Mouse (Mus musculus): Measurements from ENCODE around the gene Clcn1.

Clcn1 gene

GRCm38 (mm10) chr6:42286448-42286847 is at the start of gene Clcn1:
TSS of gene Clcn1 (plus strand) at chr6:42286685.
- no peak for DNase-seq

DNA sequence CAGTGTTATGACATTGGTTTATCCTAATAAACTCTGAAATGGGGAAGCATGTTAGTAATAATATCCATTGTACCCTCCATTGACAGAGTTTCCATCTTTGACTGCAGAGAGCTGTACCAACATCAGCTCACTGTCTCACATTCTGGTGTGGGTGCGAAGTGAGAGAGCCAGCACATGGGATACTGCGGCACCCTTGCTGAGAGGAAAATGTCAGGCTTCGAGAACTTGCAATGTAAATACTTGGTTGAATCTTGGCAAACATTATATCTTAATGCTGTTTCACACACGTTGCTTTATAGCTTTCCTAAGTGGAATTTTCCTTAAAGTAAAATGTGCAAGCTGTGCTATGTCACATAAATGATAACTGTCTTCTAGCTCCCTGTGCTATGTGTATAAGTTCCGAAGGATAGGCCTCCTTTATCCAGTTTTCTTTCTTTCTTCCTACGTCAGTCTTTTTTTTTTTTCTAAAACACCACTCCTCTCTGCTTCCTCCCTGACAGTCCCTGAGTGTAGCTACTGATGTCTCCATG is 49.1 kb upstream of the Clcn1 start:
- no peak for DNase-seq

DNA sequence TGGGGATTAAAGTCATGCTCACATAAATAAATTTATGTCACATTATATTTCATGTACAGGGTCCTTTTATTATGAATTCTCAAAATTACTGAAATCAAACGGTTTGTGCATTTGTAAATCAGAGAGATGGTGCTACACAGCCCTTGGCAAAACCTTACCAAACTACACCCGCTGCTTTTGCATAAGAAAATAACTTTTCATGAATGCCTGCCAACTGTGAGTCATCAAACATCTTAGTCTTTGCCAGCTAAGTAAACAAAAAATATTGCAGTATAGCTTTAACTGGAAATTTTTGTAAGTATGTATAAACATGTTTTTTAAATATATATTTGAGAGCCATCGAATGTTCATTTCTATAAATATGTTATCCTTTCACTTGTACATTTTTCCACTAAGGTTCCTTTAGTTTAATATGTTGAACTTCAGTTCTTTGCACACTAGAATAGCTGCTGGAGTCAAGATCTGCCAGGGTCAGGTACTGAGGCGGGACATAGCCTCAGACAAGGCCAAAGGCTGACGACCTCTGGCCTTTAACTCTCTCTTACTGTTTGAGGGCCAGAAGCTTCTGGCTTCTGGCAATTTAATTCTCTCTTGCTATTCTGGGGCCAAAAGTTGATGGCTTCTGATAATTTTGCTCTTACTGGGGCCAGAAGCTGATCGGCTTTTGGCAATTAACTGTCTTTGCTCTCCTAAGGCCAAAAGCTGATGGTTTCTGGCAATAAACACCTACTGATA is 45.0 kb upstream of the Clcn1 start:
- DNase-seq: no peak

GRCm38 (mm10) chr6:42245711-42246353 is 40.7 kb upstream of the Clcn1 start, which contains the start of gene Gstk1:
TSS of gene Gstk1 (plus strand) at chr6:42245935.
- peak; percentile 66 for DNase-seq

DNA sequence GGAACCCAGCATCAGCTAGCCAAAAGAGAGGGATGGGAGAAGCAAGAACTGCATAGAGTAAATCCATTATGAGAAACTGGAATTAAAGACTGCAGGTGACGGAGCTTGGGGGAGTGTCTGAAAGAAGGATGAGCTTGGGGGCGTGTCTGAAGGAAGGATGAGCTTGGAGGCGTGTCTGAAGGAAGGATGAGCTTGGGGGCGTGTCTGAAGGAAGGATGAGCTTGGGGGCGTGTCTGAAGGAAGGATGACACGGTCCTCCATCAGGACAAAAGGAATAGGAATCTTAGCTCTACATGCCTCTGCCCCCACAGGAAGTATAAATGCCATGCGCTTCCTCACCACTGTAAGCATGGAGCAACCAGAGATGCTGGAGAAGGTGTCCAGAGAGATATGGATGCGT is 39.3 kb upstream of the Clcn1 start:
- no peak for DNase-seq

DNA sequence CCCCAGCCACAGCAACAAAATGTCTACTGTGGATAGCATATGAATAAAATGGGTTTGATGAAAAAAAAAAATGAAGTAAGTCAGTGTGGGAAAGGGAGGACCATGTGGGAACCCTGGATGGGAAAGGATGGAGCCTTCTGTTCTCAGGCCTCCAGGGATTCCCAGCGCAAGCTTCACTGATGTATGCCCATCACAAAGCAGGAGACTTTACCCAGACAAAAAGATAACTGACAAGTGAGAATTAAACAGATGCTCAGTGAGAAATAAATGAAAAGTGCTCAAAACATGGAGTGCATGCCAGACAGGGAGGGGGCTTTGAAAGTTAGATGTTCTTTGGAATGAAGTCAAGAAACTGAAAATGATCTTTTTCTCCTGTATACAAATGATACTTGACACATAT is 38.5 kb upstream of the Clcn1 start:
- no peak for DNase-seq

DNA sequence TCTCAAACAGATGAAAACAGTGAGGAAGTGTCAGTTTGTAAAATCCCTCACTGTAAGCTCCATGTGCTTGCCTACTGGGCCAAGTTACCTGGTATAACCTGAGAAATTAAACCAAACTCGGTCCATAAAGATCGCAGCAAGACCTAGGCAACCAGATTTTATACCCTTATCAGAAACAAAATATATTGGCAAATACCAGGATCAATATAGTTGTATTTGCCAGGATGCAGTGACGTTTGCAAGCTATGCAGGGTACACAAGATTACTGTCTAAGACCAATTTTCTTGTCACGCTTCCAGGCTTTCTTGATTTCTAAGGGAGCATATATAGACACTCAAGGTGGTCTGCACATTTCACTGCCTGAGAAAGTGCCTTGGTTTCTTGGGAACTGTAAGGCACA is 34.7 kb upstream of the Clcn1 start:
- DNase-seq: no peak

DNA sequence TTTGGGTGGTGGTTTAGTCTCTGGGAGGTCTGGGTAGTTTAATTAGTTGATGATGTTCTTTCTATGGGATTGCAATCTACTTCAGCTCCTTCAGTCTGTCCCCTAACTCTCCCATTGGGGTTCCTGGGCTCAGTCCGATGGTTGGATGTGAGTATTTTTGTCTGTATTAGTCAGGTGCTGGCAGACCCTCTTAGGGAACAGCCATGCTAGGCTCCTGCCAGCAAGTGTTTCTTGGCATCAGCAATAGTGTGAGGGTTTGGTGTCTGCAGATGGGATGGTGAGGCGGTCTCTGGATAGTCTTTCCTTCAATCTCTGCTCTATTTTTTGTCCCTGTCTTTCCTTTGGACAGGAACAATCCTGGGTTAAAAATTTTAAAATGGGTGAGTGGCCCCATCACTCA is 33.4 kb upstream of the Clcn1 start:
- DNase-seq: no peak

DNA sequence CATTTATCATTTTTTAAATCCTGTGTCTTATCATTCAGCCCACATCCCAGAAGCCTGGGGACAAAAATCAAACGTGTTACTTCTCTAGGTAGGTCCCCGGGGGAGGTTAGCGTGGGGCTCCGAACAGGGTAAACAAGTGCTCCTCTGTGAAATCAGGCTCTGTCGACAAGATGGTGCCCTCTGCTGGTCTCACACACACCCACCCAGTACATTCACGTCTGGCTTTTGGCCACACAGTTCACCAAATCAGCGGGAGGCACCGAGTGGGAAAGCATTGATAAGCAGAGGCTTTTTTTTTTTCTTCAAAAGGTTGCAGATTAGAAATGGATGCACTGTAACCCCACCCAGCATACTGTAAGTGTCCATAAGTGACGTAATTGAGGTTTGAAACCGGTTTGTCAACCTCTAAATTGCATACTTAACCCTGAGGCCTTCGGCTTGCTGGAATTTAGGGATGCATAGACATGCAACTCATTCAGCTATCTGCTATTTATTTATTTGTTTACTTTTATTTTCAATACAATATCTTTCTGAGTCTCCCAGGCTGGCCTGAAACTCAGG is 29.1 kb upstream of the Clcn1 start:
- peak; percentile 44 for DNase-seq

- no peak for DNase-seq
These were observed 26.1 kb upstream of the Clcn1 start for GRCm38 (mm10) chr6:42260430-42260829.

GRCm38 (mm10) chr6:42261524-42262170 is 24.8 kb upstream of the Clcn1 start, which contains the start of gene Tmem139:
TSS of gene Tmem139 (plus strand) at chr6:42261970.
- DNase-seq: no peak

GRCm38 (mm10) chr6:42264626-42265312 is 21.7 kb upstream of the Clcn1 start, which contains the start of gene Casp2:
TSS of gene Casp2 (plus strand) at chr6:42264985.
- DNase-seq: peak; percentile 98

- DNase-seq: no peak
These were observed 20.8 kb upstream of the Clcn1 start for GRCm38 (mm10) chr6:42265391-42266330.

DNA sequence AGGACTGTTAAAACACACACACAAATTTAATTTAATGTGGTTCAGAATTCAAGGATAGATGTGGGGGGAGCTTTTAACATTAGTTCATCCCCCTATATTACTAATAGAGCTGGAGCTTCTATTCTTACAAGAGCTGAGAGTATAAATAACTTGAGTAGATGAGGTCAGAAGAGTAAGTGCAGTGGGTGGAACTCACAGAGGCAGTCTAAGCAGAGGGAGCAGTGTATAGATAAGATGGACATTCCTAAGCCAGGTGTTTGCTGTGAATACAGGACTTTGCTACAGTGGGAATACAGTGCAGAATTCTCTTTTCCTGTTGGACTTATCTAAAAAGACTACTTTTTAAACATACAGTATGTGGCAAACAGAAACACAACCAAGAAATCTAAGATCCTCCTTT is 15.7 kb upstream of the Clcn1 start:
- DNase-seq: no peak

- no peak for DNase-seq
These were observed 10.3 kb upstream of the Clcn1 start for GRCm38 (mm10) chr6:42276151-42276550.

GRCm38 (mm10) chr6:42282865-42283528 is 3.5 kb upstream of the Clcn1 start:
- DNase-seq: no peak

GRCm38 (mm10) chr6:42287562-42287961 is 1.1 kb downstream of the Clcn1 start:
- DNase-seq: no peak

DNA sequence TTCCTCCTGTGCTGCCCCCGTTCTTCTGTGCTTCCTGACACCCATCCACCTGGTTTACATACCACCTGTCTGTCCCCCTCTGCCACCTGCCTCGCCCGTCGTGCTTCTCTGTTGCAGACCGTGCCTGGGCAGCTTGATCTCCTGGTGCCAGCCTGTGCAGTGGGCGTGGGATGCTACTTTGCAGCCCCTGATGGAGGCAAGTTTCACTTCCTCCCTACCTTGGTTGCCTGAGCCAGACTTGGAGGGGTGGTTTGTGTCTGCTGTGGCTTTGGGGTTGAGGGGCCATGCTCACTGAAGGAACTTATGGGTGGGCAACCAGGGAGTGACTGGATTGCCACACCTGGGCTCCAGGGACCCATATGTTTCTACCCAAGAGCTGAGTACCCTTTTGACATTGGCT is 6.8 kb downstream of the Clcn1 start:
- DNase-seq: no peak

DNA sequence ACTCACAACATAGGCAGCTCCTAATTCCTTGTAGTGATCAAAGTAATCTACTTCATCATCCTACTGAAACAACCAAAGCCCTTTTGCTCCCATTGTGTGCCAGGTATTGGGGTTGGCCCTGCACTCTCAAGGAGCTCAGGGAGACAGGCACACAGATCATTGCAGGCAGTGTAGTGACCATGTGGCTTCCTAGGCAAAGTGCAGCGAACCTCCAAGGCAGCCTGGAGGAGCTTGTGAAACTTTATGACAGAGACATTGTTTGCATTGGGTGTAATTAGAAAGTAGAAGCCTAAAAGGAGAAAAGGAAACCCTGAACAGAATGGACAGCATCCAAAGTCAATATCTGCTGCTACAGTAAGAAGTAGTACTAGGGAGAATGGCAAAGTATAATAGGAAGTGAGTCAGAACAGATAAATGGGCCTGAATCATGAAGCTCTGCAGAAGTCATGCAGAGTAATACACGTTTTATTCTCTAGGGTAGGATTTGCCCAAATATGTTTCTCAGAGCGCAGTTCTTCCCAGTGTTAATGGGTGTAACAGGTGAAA is 9.1 kb downstream of the Clcn1 start:
- DNase-seq: no peak

DNA sequence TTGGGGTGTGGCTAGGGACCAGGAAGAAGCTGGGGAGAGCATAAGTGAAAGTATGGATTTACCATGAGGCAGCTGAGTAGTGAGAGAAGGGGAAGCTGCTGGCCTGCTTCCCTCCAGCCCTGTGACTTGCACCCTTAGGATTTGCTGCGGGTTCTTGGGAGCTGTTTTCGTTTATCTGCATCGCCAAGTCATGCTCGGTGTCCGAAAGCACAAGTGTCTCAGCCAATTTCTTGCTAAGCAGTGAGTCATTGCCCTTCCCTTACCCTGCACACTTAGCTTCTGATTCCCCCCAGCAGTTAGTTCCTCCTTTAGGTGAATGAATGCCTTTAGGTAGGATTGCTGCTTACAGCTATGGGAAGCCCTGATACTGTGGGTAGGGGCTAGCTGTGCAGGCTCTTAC is 12.9 kb downstream of the Clcn1 start:
- no peak for DNase-seq

All from right cerebral cortex, postnatal 4 days (tissue).